Mouse (Mus musculus) neutrophil, adult 5-6 weeks (primary cell): Measurements from ENCODE around the gene Ctcf. TPM values are rescaled to one million over a fixed set of nuclear protein-coding genes. Genes with fewer than 3 reads are reported as not detected.

Experiments used
- ATAC-seq: fragments of 151-379, 151-347 bp; 2 replicates; pipeline ENCODE4 v1.8.0; 2017; ENCODE audit warnings: mild to moderate bottlenecking, moderate TSS enrichment; ENCODE audit not compliant: insufficient number of reproducible peaks, poor library complexity, low FRiP score, severe bottlenecking; ENCODE audit errors: extremely low read depth
- total RNA-seq: library from RNA; stranded (forward); fragments of 200-1000 nt; gene quantifications from 2 replicates; pipeline ENCODE4 v1.2.3, GENCODE M21; 2017

Gene Ctcf
- total RNA-seq, 1 experiment from 2014 or later = 147 TPM

- ATAC-seq = peak; percentile 31; the same call in 1 of the 2 replicates
Observed at GRCm38 (mm10) chr8:105613830-105614511, 22.4 kb upstream of the Ctcf start.

- no peak for ATAC-seq
Observed at GRCm38 (mm10) chr8:105615942-105616341, 20.4 kb upstream of the Ctcf start.

- ATAC-seq = no peak
Observed at GRCm38 (mm10) chr8:105617451-105618278, 18.7 kb upstream of the Ctcf start.

- ATAC-seq = no peak
Observed at GRCm38 (mm10) chr8:105618279-105618634, 18.1 kb upstream of the Ctcf start.

GRCm38 (mm10) chr8:105618892-105619591 is 17.3 kb upstream of the Ctcf start:
- no peak for ATAC-seq

GRCm38 (mm10) chr8:105620211-105620610 is 16.2 kb upstream of the Ctcf start:
- no peak for ATAC-seq

GRCm38 (mm10) chr8:105620946-105621720 is 15.2 kb upstream of the Ctcf start:
- no peak for ATAC-seq

GRCm38 (mm10) chr8:105621841-105622240 is 14.5 kb upstream of the Ctcf start:
- ATAC-seq = no peak

- peak; percentile 79 for ATAC-seq
Observed at GRCm38 (mm10) chr8:105622421-105622920, 13.9 kb upstream of the Ctcf start.

GRCm38 (mm10) chr8:105623118-105623517 is 13.2 kb upstream of the Ctcf start:
- ATAC-seq = peak; percentile 78

- ATAC-seq = no peak
Observed at GRCm38 (mm10) chr8:105623679-105624245, 12.6 kb upstream of the Ctcf start.

GRCm38 (mm10) chr8:105624401-105624800 is 12.0 kb upstream of the Ctcf start:
- ATAC-seq = no peak

GRCm38 (mm10) chr8:105624831-105625230 is 11.5 kb upstream of the Ctcf start:
- no peak for ATAC-seq

- no peak for ATAC-seq
Observed at GRCm38 (mm10) chr8:105626086-105626485, 10.3 kb upstream of the Ctcf start.

GRCm38 (mm10) chr8:105629337-105629736 is 7.0 kb upstream of the Ctcf start:
- ATAC-seq = no peak

- no peak for ATAC-seq
Observed at GRCm38 (mm10) chr8:105634771-105635458, 1.5 kb upstream of the Ctcf start.

- ATAC-seq = no peak
Observed at GRCm38 (mm10) chr8:105635481-105635880, 887 bp upstream of the Ctcf start.

- 0 out of 2 replicates have a peak, but pooled peaks have one; percentile 2 for ATAC-seq
Observed at GRCm38 (mm10) chr8:105636963-105637510, 669 bp downstream of the Ctcf start, which contains the start of gene Agrp. Gene Agrp, minus strand, starts transcription at chr8:105637393.
